Mouse (Mus musculus) G1E (cell line): ENCODE data around the gene Abcd3.

Experiments used
- CTCF ChIP-seq: IDR thresholded peaks from 2 replicates; pipeline ENCODE4 v1.5.1; 2012; ENCODE audit warnings: low read depth, low read length, inconsistent platforms, mixed read lengths
- GATA1 ChIP-seq: IDR thresholded peaks from 2 replicates; pipeline ENCODE4 v1.6.1; 2012; ENCODE audit warnings: borderline replicate concordance, low read length, inconsistent platforms, mixed read lengths
- POLR2AphosphoS5 ChIP-seq: IDR thresholded peaks from 2 replicates; pipeline ENCODE4 v1.6.1; 2012; ENCODE audit warnings: low read depth, low read length, inconsistent platforms; ENCODE audit not compliant: insufficient replicate concordance
- TAL1 ChIP-seq: conservative IDR thresholded peaks from 2 replicates; pipeline ENCODE4 v1.6.1; 2012; ENCODE audit warnings: low read depth, low read length, inconsistent platforms, mixed read lengths

DNA sequence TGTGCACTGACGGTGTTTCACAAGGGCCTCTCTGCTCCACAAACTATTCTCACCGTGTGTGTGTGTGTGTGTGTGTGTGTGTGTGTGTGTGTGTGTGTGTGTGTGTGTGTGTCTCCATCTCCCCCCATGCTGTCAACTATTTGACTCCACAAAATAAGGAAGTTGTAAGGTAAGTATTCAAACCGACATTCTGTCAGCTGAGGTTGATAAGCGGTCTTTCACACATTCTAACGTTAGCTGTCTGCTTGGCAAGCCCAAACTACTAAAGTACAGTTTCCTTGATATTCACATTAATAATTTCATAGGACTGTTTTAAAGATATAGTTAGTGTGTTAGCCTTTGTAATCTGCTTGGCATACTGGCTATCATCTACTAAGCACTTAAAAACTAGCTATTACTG, 48.3 kb downstream of the Abcd3 start:
- TF ChIP-seq CTCF: no peak
- TF ChIP-seq POLR2AphosphoS5: no peak
- TF ChIP-seq TAL1: no peak
- TF ChIP-seq GATA1: no peak
